In the genomic region with DNA sequence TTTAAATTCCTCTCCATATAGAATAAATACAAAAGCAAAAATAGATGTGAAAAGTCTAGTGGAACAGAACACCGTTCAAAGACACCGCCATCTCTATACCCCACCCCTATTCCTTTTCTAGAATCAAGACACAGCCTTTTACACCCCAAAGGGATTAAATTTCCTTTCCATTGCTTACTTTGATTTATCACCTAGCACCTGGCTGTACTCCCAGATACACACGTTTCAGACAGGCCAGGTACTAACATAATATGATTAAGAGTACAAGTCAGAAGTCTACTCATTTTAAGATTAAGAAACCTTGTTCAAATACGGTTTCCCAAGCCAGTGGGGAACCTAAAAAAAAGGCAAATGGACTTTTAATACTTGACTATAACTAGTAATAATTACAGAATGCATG, we compare ENCODE assay signal across 16 mouse cellular contexts.
"Had no signal": no experiment of that assay in that cellular context is flagged by ENCODE, and none has a peak within 500 bp of the region (broad histone marks: within the 10 kb centered on the region; RNA-seq: fewer than 3 reads in every experiment).

No protein-coding gene starts in this region.

- H3K4me2 ChIP-seq: limb, embryonic 13.5 days; liver, embryonic 12.5 days; liver, embryonic 15.5 days; lung, embryonic 15.5 days; midbrain, embryonic 11.5 days had no signal

- ATAC-seq: intestine, postnatal 0 days; liver, embryonic 12.5 days had no signal

- H3K27me3 ChIP-seq: limb, embryonic 13.5 days; liver, embryonic 12.5 days; liver, embryonic 15.5 days; lung, embryonic 15.5 days had no signal

- DNase-seq: kidney, adult 9 months; kidney, postnatal 14 days; kidney, postnatal 4 days; liver; midbrain, embryonic 14.5 days; right cerebral cortex, postnatal 4 days; thymus, adult 2 months; thymus, postnatal 14 days; thymus, postnatal 4 days had no signal

- H3K9me3 ChIP-seq: limb, embryonic 10.5 days; limb, embryonic 13.5 days; liver, embryonic 12.5 days; liver, embryonic 15.5 days; lung, embryonic 15.5 days had no signal

- H3K27ac ChIP-seq: limb, embryonic 10.5 days; limb, embryonic 13.5 days; liver, embryonic 12.5 days; liver, embryonic 15.5 days; lung, embryonic 15.5 days had no signal

- H3K9ac ChIP-seq: limb, embryonic 13.5 days; liver, embryonic 12.5 days; liver, embryonic 15.5 days; lung, embryonic 15.5 days had no signal

- H3K4me3 ChIP-seq: limb, embryonic 10.5 days; limb, embryonic 13.5 days; liver, embryonic 12.5 days; liver, embryonic 15.5 days; lung, embryonic 15.5 days had no signal

- H3K4me1 ChIP-seq: limb, embryonic 10.5 days; limb, embryonic 13.5 days had no signal
